Mouse (Mus musculus) bone marrow, adult 2 months (tissue): ENCODE results near the gene Exog.

Experiments used
- CTCF ChIP-seq: fragments of 200-500 bp; IDR thresholded peaks from 2 replicates; pipeline ENCODE4 v1.5.1; 2011; ENCODE audit warnings: low read length, control low read depth; ENCODE audit not compliant: control insufficient read depth, insufficient read depth
- POLR2A ChIP-seq: fragments of 200-500 bp; IDR thresholded peaks from 2 replicates; pipeline ENCODE4 v1.6.1; 2011; ENCODE audit warnings: low read depth, mild to moderate bottlenecking, control low read depth, low read length, borderline replicate concordance; ENCODE audit not compliant: control insufficient read depth

DNA sequence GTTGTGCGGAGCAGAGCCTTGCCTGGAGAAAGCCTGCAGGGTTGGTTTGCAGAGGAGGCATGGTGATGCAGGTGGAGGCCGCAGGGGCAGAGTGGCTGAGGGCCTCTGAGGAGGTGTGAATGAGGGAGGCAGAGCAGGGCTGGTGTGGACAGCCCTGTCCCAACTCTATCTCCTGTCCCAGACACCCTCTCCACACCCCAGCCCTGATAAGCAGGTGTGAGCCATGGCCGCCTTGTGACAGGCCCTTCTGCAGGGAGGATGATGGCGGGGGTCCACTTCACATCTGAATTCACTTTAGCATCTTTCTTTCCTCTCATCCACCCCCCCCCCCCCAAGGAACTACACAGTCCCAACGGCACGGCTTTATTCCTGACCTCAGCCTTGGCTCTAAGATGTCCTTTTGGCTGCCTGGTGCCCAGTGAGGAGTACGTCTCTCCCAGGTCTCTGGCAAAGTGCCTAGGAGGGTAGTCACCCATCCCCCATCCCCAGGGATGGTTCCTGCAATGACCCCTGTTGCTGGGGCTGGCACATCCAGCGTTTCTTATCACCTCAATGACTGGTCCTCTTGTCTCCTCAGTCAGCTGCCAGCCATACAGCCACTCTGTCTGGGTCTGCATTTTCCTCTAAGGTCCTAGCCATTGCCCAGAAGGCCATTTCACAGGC lies 25.1 kb downstream of the Exog start:
- TF ChIP-seq POLR2A (peak; percentile 48; the same call in 1 of the 2 replicates), CTCF (no peak)
